Mouse (Mus musculus) c-Kit-negative CD71-positive TER-119-positive erythroid progenitor cells, embryonic 14.5 days (primary cell): ENCODE results near the gene Proz.

Experiments used
- DNase-seq: peaks from one replicate; pipeline ENCODE4 v3.0.0-alpha.2; 2013; ENCODE audit warnings: low read depth, low spot score

Proz gene

GRCm38 (mm10) chr8:13107990-13108638, 47.4 kb downstream of the Proz start:
- DNase-seq, result peak; percentile 60

GRCm38 (mm10) chr8:13108967-13109366, 48.3 kb downstream of the Proz start:
- DNase-seq, result peak; percentile 54

DNA sequence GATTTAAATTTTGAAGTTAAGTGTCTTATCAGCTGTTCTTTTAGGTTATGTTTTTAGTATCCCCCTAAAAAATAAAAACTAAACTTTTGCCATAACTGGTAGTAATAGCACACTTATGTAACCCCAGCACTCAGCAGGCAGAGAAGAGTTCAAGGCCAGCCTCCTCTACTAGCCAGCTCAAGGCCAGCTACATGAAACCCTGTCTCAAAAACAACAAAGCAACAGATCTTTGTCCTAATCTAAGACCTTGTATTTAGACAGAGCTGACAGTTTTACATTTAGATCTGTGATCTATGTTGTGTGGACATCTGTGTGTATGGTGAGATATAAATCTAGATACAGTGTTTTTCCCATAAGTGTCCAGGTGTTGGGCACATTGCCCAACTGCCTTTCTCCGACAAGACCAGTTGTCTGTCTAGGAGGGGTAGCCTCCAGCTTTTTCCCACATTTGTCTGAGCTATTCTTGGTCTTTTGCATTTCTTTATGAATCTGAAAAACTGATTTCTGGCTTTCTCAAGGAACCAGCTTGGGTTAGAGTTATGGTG, 48.8 kb downstream of the Proz start:
- no peak for DNase-seq

- DNase-seq, result no peak
These were observed 51.2 kb downstream of the Proz start for GRCm38 (mm10) chr8:13111917-13112316.

DNA sequence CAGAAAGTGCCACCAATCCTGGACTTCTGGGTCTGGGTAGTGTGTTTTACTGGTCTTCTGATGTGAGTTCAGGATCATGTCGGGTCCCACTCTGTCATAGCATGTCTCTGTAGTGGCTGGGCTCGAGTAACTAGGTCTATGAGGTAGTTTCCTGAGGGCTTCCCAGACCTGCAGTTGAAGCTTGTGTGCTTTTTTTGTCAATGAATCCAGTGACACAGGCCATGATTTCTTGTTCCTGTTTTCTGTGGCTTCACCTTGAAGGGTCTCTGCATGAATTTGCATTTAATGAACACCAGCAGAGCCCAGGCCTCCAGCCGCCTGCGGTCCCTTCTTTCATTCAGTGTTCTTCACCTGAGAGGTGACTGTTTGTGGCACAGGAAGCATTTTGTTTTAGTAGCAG, 52.5 kb downstream of the Proz start:
- DNase-seq, result no peak

DNA sequence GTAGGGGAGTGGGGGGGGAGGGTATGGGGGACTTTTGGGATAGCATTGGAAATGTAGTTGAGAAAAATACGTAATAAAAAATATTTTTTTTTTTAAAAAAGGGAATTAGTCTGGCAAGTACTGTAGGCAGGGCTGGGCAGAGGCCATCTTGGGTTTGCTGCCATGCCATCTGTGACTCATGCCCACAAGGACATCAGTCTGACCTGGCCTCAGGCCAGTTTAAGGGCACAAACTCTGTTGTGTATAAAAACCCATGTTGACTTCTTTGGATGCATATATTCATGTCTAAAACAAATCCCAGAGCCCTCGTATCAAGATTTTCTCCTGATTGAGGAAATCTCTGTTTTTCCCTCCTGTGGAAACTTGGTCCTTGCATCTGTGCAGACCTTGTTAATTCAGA, 56.4 kb downstream of the Proz start:
- no peak for DNase-seq

GRCm38 (mm10) chr8:13118516-13118915, 57.8 kb downstream of the Proz start:
- DNase-seq, result no peak

DNA sequence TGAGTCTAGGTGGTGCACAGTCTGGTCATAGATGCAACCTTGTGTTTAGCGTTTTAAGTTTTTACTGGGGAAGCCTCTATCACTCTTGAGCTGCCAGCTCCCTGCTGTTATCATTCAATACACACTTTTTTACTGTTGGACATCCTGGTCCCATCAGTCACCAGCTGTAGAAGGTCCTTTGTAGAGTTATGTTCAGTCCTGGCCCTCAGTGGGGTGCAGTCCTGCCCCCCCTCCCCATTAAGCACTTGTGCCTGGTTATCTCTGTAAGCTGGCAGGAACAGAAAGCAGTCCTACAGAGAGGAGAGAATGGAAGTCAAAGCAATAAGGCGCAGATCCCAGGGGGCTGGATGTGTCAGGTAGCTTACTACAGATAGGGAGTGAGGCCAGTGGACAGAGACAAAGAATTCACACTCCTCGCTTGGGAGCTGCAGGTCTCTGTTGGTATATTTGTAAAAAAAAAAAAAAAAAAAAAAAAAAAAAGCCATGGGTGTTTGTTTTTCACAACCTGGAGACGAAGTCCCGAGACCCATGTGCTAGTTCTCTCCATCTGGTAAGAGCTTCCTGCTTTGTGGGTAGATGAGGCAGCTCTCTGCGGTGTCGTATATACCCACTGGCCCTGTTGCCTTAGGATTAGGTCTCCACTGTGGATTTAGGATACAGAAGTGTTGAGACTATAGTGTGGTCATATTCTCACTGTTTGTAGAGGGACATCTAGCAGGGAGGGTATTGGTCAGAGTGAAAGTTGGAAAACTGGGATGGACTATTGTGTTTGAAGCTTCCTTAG, 60.4 kb downstream of the Proz start:
- DNase-seq, result no peak

DNA sequence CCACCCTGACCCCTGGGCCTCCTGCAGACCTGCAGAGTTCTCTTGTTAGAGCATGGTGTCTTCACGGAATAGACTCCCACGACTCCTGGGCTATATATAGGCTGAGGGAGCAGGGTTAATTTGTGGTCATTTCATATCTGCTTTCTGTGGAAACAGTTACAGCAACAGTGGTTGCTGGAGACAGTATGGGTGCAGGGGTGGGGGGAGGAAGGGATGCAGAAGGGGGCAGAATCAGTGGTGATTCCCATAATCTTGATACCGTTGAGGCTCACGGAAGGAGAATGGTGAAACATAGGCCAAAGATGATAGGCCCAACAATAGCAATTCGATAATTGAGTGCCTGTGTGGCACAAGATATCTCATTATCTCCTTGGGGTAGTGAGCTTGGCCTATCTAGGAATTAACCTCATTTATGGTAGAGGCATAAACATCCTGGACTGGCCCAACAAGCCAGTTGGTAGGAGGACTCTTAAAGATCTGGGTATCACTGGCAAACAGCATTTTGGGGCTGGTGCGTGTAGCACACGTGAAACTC, 62.2 kb downstream of the Proz start:
- DNase-seq, result no peak

DNA sequence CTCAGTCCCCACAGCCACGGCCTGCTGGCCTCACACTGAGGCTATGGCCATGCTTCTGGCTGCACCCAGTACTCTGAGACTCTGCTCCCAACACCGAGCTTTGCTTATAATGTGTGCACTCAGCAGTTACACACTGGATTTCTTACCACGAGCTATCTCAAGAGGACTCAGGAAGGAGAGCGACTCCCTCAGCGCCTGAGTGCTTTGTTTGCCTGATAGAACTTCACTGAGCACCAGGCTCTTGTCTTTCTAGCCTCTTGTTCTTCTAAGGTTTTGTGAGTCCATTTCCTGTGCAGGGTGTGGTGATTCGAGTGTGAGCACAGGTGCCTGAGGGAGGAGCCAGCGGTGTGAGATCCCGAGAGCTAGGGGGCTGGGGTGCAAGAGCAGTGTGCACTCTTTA, 64.2 kb downstream of the Proz start:
- no peak for DNase-seq
